Mouse (Mus musculus) myocyte (in vitro differentiated cells): ENCODE results near the gene Syf2. TPM values are rescaled to one million over a fixed set of nuclear protein-coding genes. Genes with fewer than 3 reads are reported as not detected.

ENCODE experiments used
- H3K27me3 ChIP-seq: one replicate; pipeline ENCODE4 v1.6.1; 2011; ENCODE audit not compliant: control insufficient read depth, insufficient read depth, insufficient read length
- H3K36me3 ChIP-seq: one replicate; pipeline ENCODE4 v1.6.1; 2011; ENCODE audit not compliant: control insufficient read depth, insufficient read depth
- H3K4me2 ChIP-seq: one replicate; pipeline ENCODE4 v1.6.1; 2011; ENCODE audit warnings: low read depth, control low read depth
- H3K4me3 ChIP-seq: one replicate; pipeline ENCODE4 v1.5.1; 2011; ENCODE audit warnings: mild to moderate bottlenecking, control low read depth, moderate library complexity
- H3K79me2 ChIP-seq: one replicate; pipeline ENCODE4 v1.6.1; 2011; ENCODE audit not compliant: control insufficient read depth, insufficient read depth
- H3ac ChIP-seq: one replicate; pipeline ENCODE4 v1.6.1; 2011; ENCODE audit not compliant: control insufficient read depth, insufficient read length
- CEBPB ChIP-seq: IDR thresholded peaks from 2 replicates; pipeline ENCODE4 v1.6.1; 2011; ENCODE audit warnings: mild to moderate bottlenecking, moderate library complexity; ENCODE audit not compliant: poor library complexity, insufficient read depth, severe bottlenecking
- E2F4 ChIP-seq: IDR thresholded peaks from one replicate; pipeline ENCODE4 v1.6.1; 2011; ENCODE audit warnings: mild to moderate bottlenecking, control low read depth, moderate library complexity; ENCODE audit not compliant: insufficient read depth
- MAX ChIP-seq: IDR thresholded peaks from one replicate; pipeline ENCODE4 v1.6.1; 2011; ENCODE audit warnings: low read depth, mild to moderate bottlenecking, control low read depth
- MYOD1 ChIP-seq, 3 experiments: IDR thresholded peaks; one replicate each; pipeline ENCODE4 v1.6.1; 2011; ENCODE audit warnings: control low read depth in 2 of 3, low read depth in 2 of 3, mild to moderate bottlenecking in 2 of 3, moderate library complexity in 1 of 3; ENCODE audit not compliant: insufficient read length in 2 of 3, control insufficient read depth in 1 of 3
- MYOG ChIP-seq, 3 experiments: IDR thresholded peaks; one replicate each; pipeline ENCODE4 v1.6.1; 2011; ENCODE audit warnings: control low read depth in 2 of 3, low read depth in 2 of 3, mild to moderate bottlenecking in 2 of 3; ENCODE audit not compliant: insufficient read length in 2 of 3, control insufficient read depth in 1 of 3, insufficient read depth in 1 of 3
- POLR2A ChIP-seq: IDR thresholded peaks from one replicate; pipeline ENCODE4 v1.6.1; 2011; ENCODE audit warnings: low read depth, mild to moderate bottlenecking, control low read depth, moderate library complexity; ENCODE audit not compliant: insufficient read length
- POLR2AphosphoS2 ChIP-seq: IDR thresholded peaks from one replicate; pipeline ENCODE4 v1.6.1; 2011; ENCODE audit warnings: low read depth, control low read depth; ENCODE audit not compliant: insufficient read length
- REST ChIP-seq: IDR thresholded peaks from one replicate; pipeline ENCODE4 v1.6.1; 2011; ENCODE audit warnings: mild to moderate bottlenecking, control low read depth, moderate library complexity; ENCODE audit not compliant: insufficient read depth, insufficient read length
- SRF ChIP-seq: IDR thresholded peaks from one replicate; pipeline ENCODE4 v1.6.1; 2011; ENCODE audit warnings: low read depth; ENCODE audit not compliant: control insufficient read depth, insufficient read length
- TCF12 ChIP-seq: IDR thresholded peaks from one replicate; pipeline ENCODE4 v1.6.1; 2011; ENCODE audit warnings: mild to moderate bottlenecking, control low read depth; ENCODE audit not compliant: poor library complexity, insufficient read depth, severe bottlenecking
- TCF3 ChIP-seq: IDR thresholded peaks from one replicate; pipeline ENCODE4 v1.6.1; 2011; ENCODE audit warnings: low read depth, control low read depth; ENCODE audit not compliant: insufficient read length
- USF1 ChIP-seq: IDR thresholded peaks from one replicate; pipeline ENCODE4 v1.6.1; 2011; ENCODE audit warnings: low read depth, mild to moderate bottlenecking, control low read depth, moderate library complexity
- polyA plus RNA-seq: library from polyadenylated mRNA; unstranded; fragments of >200 nt; fragmentation: generic; extraction: Trizol; gene quantifications from one replicate; pipeline ENCODE4 v1.2.1, GENCODE M21; 2012; ENCODE audit warnings: missing spikeins

Gene Syf2
- polyA plus RNA-seq, 1 experiment = 67.8 TPM

- Histone ChIP-seq H3K4me2 (no peak overlapping the region), H3K4me3 (no peak overlapping the region), H3K36me3 (peaks cover 8% of the 10 kb centered on the region), H3K79me2 (no peaks in the 10 kb centered on the region), H3K27me3 (no peaks in the 10 kb centered on the region), H3ac (no peak overlapping the region)
- TF ChIP-seq SRF (no peak), TCF12 (no peak), MYOD1 (IDR thresholded peaks at IDR 0.05; ENCODE audit: control insufficient read depth in 1 of 3, insufficient read length in 2 of 3, low read depth in 2 of 3) (no peak), REST (no peak), MAX (no peak), E2F4 (no peak), USF1 (no peak), CEBPB (no peak), POLR2AphosphoS2 (no peak), MYOG (IDR thresholded peaks at IDR 0.05; ENCODE audit: control insufficient read depth in 1 of 3, insufficient read depth in 1 of 3, insufficient read length in 2 of 3, low read depth in 2 of 3) (no peak), TCF3 (no peak), POLR2A (no peak)
These were observed 9.2 kb downstream of the Syf2 start for GRCm38 (mm10) chr4:134939900-134940299.

GRCm38 (mm10) chr4:134943758-134944538 lies 13.2 kb downstream of the Syf2 start:
- TF ChIP-seq TCF12 (no peak), REST (no peak), MYOD1 (IDR thresholded peaks at IDR 0.05; ENCODE audit: control insufficient read depth in 1 of 3, insufficient read length in 2 of 3, low read depth in 2 of 3) (no peak), POLR2A (no peak), POLR2AphosphoS2 (no peak), SRF (no peak), TCF3 (no peak)
- Histone ChIP-seq H3ac (no peak overlapping the region), H3K36me3 (no peaks in the 10 kb centered on the region), H3K4me3 (no peak overlapping the region), H3K4me2 (peak overlapping the region; percentile 42), H3K27me3 (no peaks in the 10 kb centered on the region), H3K79me2 (no peaks in the 10 kb centered on the region)

- Histone ChIP-seq H3ac (no peak overlapping the region), H3K4me3 (no peak overlapping the region), H3K36me3 (no peaks in the 10 kb centered on the region)
These were observed 15.5 kb downstream of the Syf2 start for GRCm38 (mm10) chr4:134946024-134946744.

DNA sequence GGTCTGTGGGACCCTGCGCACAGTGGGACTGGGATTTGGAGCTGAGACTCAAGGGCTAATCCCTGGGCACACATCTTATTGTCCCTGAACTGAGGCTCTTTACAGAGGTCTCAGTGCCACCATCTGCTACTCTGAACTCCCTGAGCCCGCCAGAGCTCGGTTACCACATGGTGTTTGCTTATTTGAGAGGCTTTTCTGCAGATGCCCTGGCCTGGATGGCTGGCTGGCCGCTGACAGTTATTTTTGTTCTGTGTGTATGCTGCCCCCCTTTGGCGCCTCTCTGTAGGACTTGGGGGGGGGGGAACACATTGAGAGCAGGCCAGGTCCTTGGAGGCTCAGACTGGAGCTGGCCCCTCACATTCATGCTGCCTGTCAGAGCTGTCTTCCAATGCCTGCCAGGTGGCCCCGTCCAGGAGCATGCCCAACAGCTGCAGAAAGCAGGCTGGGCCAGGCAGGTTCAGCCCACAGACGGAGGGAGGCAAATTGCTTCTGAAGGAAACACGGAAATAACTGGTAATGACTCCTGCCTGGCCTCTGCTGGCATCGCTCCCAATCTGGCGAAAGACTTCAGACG lies 19.9 kb downstream of the Syf2 start:
- Histone ChIP-seq H3K27me3 (no peaks in the 10 kb centered on the region), H3K4me3 (no peak overlapping the region), H3K4me2 (no peak overlapping the region), H3ac (no peak overlapping the region), H3K79me2 (no peaks in the 10 kb centered on the region), H3K36me3 (no peaks in the 10 kb centered on the region)
- TF ChIP-seq MYOG (IDR thresholded peaks at IDR 0.05; ENCODE audit: control insufficient read depth in 1 of 3, insufficient read depth in 1 of 3, insufficient read length in 2 of 3, low read depth in 2 of 3) (peak in 2 of 3 experiments; percentile 53), TCF3 (no peak), TCF12 (no peak), MYOD1 (IDR thresholded peaks at IDR 0.05; ENCODE audit: control insufficient read depth in 1 of 3, insufficient read length in 2 of 3, low read depth in 2 of 3) (peak in 2 of 3 experiments; percentile 68 to 76)

More at GRCm38 (mm10) chr4:134946024-134946744, 15.5 kb downstream of the Syf2 start:
- Histone ChIP-seq H3K79me2 (no peaks in the 10 kb centered on the region), H3K27me3 (no peaks in the 10 kb centered on the region), H3K4me2 (peak overlapping the region; percentile 80)
- peak; percentile 78 for TF ChIP-seq USF1
- TF ChIP-seq E2F4 = no peak
- no peak for TF ChIP-seq TCF3

- H3K4me2 ChIP-seq = no peak overlapping the region
- TF ChIP-seq POLR2AphosphoS2 (no peak), MYOG (IDR thresholded peaks at IDR 0.05; ENCODE audit: control insufficient read depth in 1 of 3, insufficient read depth in 1 of 3, insufficient read length in 2 of 3, low read depth in 2 of 3) (no peak), TCF12 (no peak), MYOD1 (IDR thresholded peaks at IDR 0.05; ENCODE audit: control insufficient read depth in 1 of 3, insufficient read length in 2 of 3, low read depth in 2 of 3) (no peak), POLR2A (no peak)
- H3ac ChIP-seq = no peak overlapping the region
- H3K27me3 ChIP-seq = no peaks in the 10 kb centered on the region
- H3K4me3 ChIP-seq = no peak overlapping the region
- no peaks in the 10 kb centered on the region for H3K36me3 ChIP-seq
- no peaks in the 10 kb centered on the region for H3K79me2 ChIP-seq
These were observed 23.8 kb downstream of the Syf2 start for GRCm38 (mm10) chr4:134954461-134954860.
